10 mouse cellular contexts compared by ENCODE assay signal in genomic region chr5:142844467-142844866, GRCm38 (mm10). TPM values are rescaled to one million over a fixed set of nuclear protein-coding genes. Genes with fewer than 3 reads are reported as not detected.
DNase-seq lines count a peak whose midpoint lies in the region; ATAC-seq and TF ChIP-seq lines count a peak whose summit lies in the region.
"Had no signal": no experiment of that assay in that cellular context is flagged by ENCODE, and none has a peak within 500 bp of the region (broad histone marks: within the 10 kb centered on the region; RNA-seq: fewer than 3 reads in every experiment).

No protein-coding gene starts in this region.

- H3K4me1 ChIP-seq in kidney, postnatal 0 days (replicated peaks; ENCODE audit: insufficient read depth, low read length) = no peaks in the 10 kb centered on the region; the same call in 1 of the 2 replicates
- H3K4me1 ChIP-seq in E14TG2a.4 (replicated peaks; ENCODE audit: low read depth, low read length) = peaks cover 31% of the 10 kb centered on the region
- H3K4me1 ChIP-seq in neural tube, embryonic 15.5 days = no peaks in the 10 kb centered on the region; the same call in 1 of the 2 replicates
- H3K4me1 ChIP-seq: hindbrain, embryonic 15.5 days had no signal

- ATAC-seq in kidney, postnatal 0 days (replicated peaks; ENCODE audit: low FRiP score, low read depth) = no peak
- ATAC-seq in cerebellum, adult (ENCODE audit: insufficient number of reproducible peaks, low FRiP score, low TSS enrichment) = no peak
- no peak for ATAC-seq in neural tube, embryonic 15.5 days (ENCODE audit: low FRiP score)

- no peak overlapping the region for H3K9ac ChIP-seq in kidney, postnatal 0 days (ENCODE audit: low read depth, low read length)
- no peak overlapping the region for H3K9ac ChIP-seq in neural tube, embryonic 15.5 days (replicated peaks)
- H3K9ac ChIP-seq: hindbrain, embryonic 15.5 days had no signal

- no peak overlapping the region for H3K4me3 ChIP-seq in kidney, postnatal 0 days (replicated peaks; ENCODE audit: low read depth, low read length)
- no peak overlapping the region for H3K4me3 ChIP-seq in E14TG2a.4 (replicated peaks; ENCODE audit: low read length)
- H3K4me3 ChIP-seq in neural tube, embryonic 15.5 days (replicated peaks) = no peak overlapping the region
- H3K4me3 ChIP-seq: hindbrain, embryonic 15.5 days had no signal

- H3K36me3 ChIP-seq in kidney, postnatal 0 days (ENCODE audit: insufficient read depth, low read length) = no peaks in the 10 kb centered on the region
- no peaks in the 10 kb centered on the region for H3K36me3 ChIP-seq in E14TG2a.4 (ENCODE audit: insufficient read depth, low read length)
- no peaks in the 10 kb centered on the region for H3K36me3 ChIP-seq in neural tube, embryonic 15.5 days
- H3K36me3 ChIP-seq: hindbrain, embryonic 15.5 days had no signal

- no peak for DNase-seq in kidney, postnatal 0 days (ENCODE audit: low spot score)
- DNase-seq in kidney, adult 11 months = no peak
- peak; percentile 53 to 65 for DNase-seq in adrenal gland, postnatal 36 days
- peak; percentile 27 to 28 for DNase-seq in lung, postnatal 4 days
- DNase-seq in frontal cortex, postnatal 36 days (ENCODE audit: low spot score in 2 of 2) = no peak

- TF ChIP-seq CTCF in kidney, postnatal 0 days (IDR thresholded peaks at IDR 0.05; ENCODE audit: low read depth) = peak; percentile 61
- TF ChIP-seq CTCF in E14TG2a.4 (conservative IDR thresholded peaks at IDR 0.05; ENCODE audit: low read length) = peak; percentile 40

- no peaks in the 10 kb centered on the region for H3K27me3 ChIP-seq in kidney, postnatal 0 days (ENCODE audit: insufficient read depth, low read length)
- H3K27me3 ChIP-seq in E14TG2a.4 (ENCODE audit: insufficient read depth, low read length) = peaks cover 7% of the 10 kb centered on the region; the same call in 1 of the 2 replicates
- no peaks in the 10 kb centered on the region for H3K27me3 ChIP-seq in neural tube, embryonic 15.5 days (replicated peaks)
- H3K27me3 ChIP-seq: hindbrain, embryonic 15.5 days had no signal

- no peak overlapping the region for H3K27ac ChIP-seq in kidney, postnatal 0 days
- no peak overlapping the region for H3K27ac ChIP-seq in neural tube, embryonic 15.5 days (replicated peaks)
- H3K27ac ChIP-seq: hindbrain, embryonic 15.5 days; macrophage had no signal

- H3K9me3 ChIP-seq in kidney, postnatal 0 days (replicated peaks; ENCODE audit: low read length) = no peaks in the 10 kb centered on the region
- peaks cover 6% of the 10 kb centered on the region; the same call in 1 of the 2 replicates for H3K9me3 ChIP-seq in E14TG2a.4 (ENCODE audit: low read length)
- no peaks in the 10 kb centered on the region for H3K9me3 ChIP-seq in neural tube, embryonic 15.5 days (replicated peaks)
- H3K9me3 ChIP-seq: hindbrain, embryonic 15.5 days had no signal

- WGBS in kidney, postnatal 0 days = 65% methylated on average over 8 of the region's 8 CpGs
- WGBS in neural tube, embryonic 15.5 days = 64% methylated on average over 8 of the region's 8 CpGs

- H3K4me2 ChIP-seq in kidney, postnatal 0 days (ENCODE audit: low read length) = no peak overlapping the region
- H3K4me2 ChIP-seq in neural tube, embryonic 15.5 days = no peak overlapping the region
- H3K4me2 ChIP-seq: hindbrain, embryonic 15.5 days had no signal

RNA-seq across cellular contexts. Expression of gene Tnrc18, which starts 27.0 kb away (rescaled TPM):
- 16.3 and 18.4 TPM in 2 replicates for polyA plus RNA-seq in kidney, postnatal 0 days (2015; fragmentation: Nextera tagmentation; extraction: Ambion mirVana)
- 10 to 100 TPM; 79.8 to 81.9 TPM for total RNA-seq in adrenal gland, postnatal 36 days (2021)
- 22.5 and 26.0 TPM in 2 replicates for polyA plus RNA-seq in neural tube, embryonic 15.5 days (2015; fragmentation: Nextera tagmentation; extraction: Ambion mirVana)

RNA-seq across cellular contexts. Expression of gene Fbxl18, which starts 50.8 kb away (rescaled TPM):
- polyA plus RNA-seq in kidney, postnatal 0 days (2015; fragmentation: Nextera tagmentation; extraction: Ambion mirVana) = 9.6 and 9.9 TPM in 2 replicates
- 10 to 100 TPM; 10.8 to 13.9 TPM for total RNA-seq in adrenal gland, postnatal 36 days (2021)
- 29.4 TPM in 2 replicates for polyA plus RNA-seq in neural tube, embryonic 15.5 days (2015; fragmentation: Nextera tagmentation; extraction: Ambion mirVana)

Comparison
In these comparisons a context has a peak if more than half of its experiments do, and no peak if none do; other contexts are left out.
1. DNase-seq: peak in adrenal gland, postnatal 36 days (2 of 2) and lung, postnatal 4 days (2 of 2); none in kidney, postnatal 0 days (single experiment), kidney, adult 11 months (single experiment) and frontal cortex, postnatal 36 days (0 of 2).